9 mouse cellular contexts compared by ENCODE assay signal in the genomic region with DNA sequence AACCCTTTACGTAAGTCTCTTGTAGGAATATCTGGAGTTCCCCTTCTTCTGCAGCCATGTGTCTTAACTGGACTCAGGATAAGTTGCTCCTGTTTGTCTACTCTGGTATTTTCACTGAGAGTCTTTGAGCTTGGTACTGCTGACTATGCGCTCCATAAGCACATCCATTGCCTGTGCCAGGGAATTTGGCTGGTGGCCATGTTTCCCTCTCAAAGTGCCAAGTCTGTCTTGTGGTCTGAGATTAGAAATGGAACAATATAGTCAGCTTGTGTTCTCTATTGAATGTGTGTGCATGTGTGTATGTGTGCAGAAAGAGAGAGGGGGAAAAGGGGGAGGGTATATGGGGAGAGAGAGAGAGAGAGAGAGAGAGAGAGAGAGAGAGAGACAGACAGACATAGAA.
DNase-seq lines count a peak whose midpoint lies in the region; ATAC-seq lines count a peak whose summit lies in the region.
"Had no signal": no experiment of that assay in that cellular context is flagged by ENCODE, and none has a peak within 500 bp of the region (broad histone marks: within the 10 kb centered on the region; RNA-seq: fewer than 3 reads in every experiment).

No protein-coding gene starts in this region.

- no peak overlapping the region for H3K4me3 ChIP-seq in hindbrain, embryonic 14.5 days (replicated peaks; ENCODE audit: low read length)
- no peak overlapping the region for H3K4me3 ChIP-seq in hindbrain, embryonic 13.5 days

- peak; percentile 61 for DNase-seq in hindbrain, embryonic 14.5 days (ENCODE audit: low spot score)
- peak; percentile 77 to 83 for DNase-seq in cerebellum, adult 18-20 months
- DNase-seq in gastrocnemius, postnatal 10 days, result peak; percentile 12
- DNase-seq in left cerebral cortex, postnatal 25 days (ENCODE audit: low spot score in 2 of 2), result peak; percentile 65 to 82
- no peak for DNase-seq in thymus, adult 18-20 months
- DNase-seq in spleen, adult 18-20 months, result no peak
- no peak for DNase-seq in adrenal gland, postnatal 25 days
- DNase-seq: liver, postnatal 0 days had no signal

- 83% methylated on average over 2 of the region's 2 CpGs for WGBS in hindbrain, embryonic 14.5 days
- 87% methylated on average over 2 of the region's 2 CpGs for WGBS in hindbrain, embryonic 13.5 days

- H3K9ac ChIP-seq in hindbrain, embryonic 14.5 days, result no peak overlapping the region
- H3K9ac ChIP-seq in hindbrain, embryonic 13.5 days, result no peak overlapping the region
- H3K9ac ChIP-seq: liver, postnatal 0 days had no signal

- no peak overlapping the region for H3K27ac ChIP-seq in hindbrain, embryonic 14.5 days
- no peak overlapping the region for H3K27ac ChIP-seq in hindbrain, embryonic 13.5 days

- H3K4me2 ChIP-seq in hindbrain, embryonic 14.5 days (replicated peaks), result no peak overlapping the region
- no peak overlapping the region for H3K4me2 ChIP-seq in hindbrain, embryonic 13.5 days

- no peaks in the 10 kb centered on the region for H3K27me3 ChIP-seq in hindbrain, embryonic 14.5 days (ENCODE audit: control insufficient read depth, insufficient read depth, low read length)
- H3K27me3 ChIP-seq in hindbrain, embryonic 13.5 days, result no peaks in the 10 kb centered on the region

- no peaks in the 10 kb centered on the region for H3K4me1 ChIP-seq in hindbrain, embryonic 14.5 days (replicated peaks; ENCODE audit: control insufficient read depth, insufficient read depth, low read length)
- no peaks in the 10 kb centered on the region for H3K4me1 ChIP-seq in hindbrain, embryonic 13.5 days (replicated peaks)

- H3K9me3 ChIP-seq in hindbrain, embryonic 14.5 days (ENCODE audit: control insufficient read depth, low read length), result no peaks in the 10 kb centered on the region
- H3K9me3 ChIP-seq in hindbrain, embryonic 13.5 days, result no peaks in the 10 kb centered on the region

- no peaks in the 10 kb centered on the region for H3K36me3 ChIP-seq in hindbrain, embryonic 14.5 days (replicated peaks; ENCODE audit: control insufficient read depth, insufficient read depth)
- no peaks in the 10 kb centered on the region for H3K36me3 ChIP-seq in hindbrain, embryonic 13.5 days

- peak; percentile 60; the same call in 1 of the 2 replicates for ATAC-seq in hindbrain, embryonic 14.5 days (ENCODE audit: low FRiP score)
- no peak for ATAC-seq in hindbrain, embryonic 13.5 days (ENCODE audit: low FRiP score)
- ATAC-seq: liver, postnatal 0 days had no signal

- intact Hi-C loops in left cerebral cortex, postnatal 25 days (cut with DNase I), result no loop called here

Comparison
In these comparisons a context has a peak if more than half of its experiments do, and no peak if none do; other contexts are left out.
1. DNase-seq: peak in hindbrain, embryonic 14.5 days (single experiment), cerebellum, adult 18-20 months (2 of 2), gastrocnemius, postnatal 10 days (single experiment) and left cerebral cortex, postnatal 25 days (2 of 2); none in thymus, adult 18-20 months (0 of 2), spleen, adult 18-20 months (0 of 2) and adrenal gland, postnatal 25 days (single experiment).